Mouse (Mus musculus) bone marrow, adult 2 months (tissue): ENCODE data around the gene Cnih2. TPM values are rescaled to one million over a fixed set of nuclear protein-coding genes. Genes with fewer than 3 reads are reported as not detected.

Experiments
- H3K27ac ChIP-seq: fragments of 200-500 bp; 2 replicates; pipeline ENCODE4 v1.5.1; 2012; ENCODE audit warnings: low read depth, mild to moderate bottlenecking, control low read depth, inconsistent platforms, low read length; ENCODE audit not compliant: control insufficient read depth, poor library complexity, insufficient read depth
- H3K4me1 ChIP-seq: fragments of 200-500 bp; 2 replicates; pipeline ENCODE4 v1.6.1; 2011; ENCODE audit warnings: low read length; ENCODE audit not compliant: control insufficient read depth, insufficient read depth
- H3K4me3 ChIP-seq: fragments of 200-500 bp; replicated peaks from 2 replicates; pipeline ENCODE3; 2011; ENCODE audit warnings: mild to moderate bottlenecking, low read depth, low read length, control low read depth; ENCODE audit not compliant: control insufficient read depth
- CTCF ChIP-seq: fragments of 200-500 bp; IDR thresholded peaks from 2 replicates; pipeline ENCODE4 v1.5.1; 2011; ENCODE audit warnings: low read length, control low read depth; ENCODE audit not compliant: control insufficient read depth, insufficient read depth
- POLR2A ChIP-seq: fragments of 200-500 bp; IDR thresholded peaks from 2 replicates; pipeline ENCODE4 v1.6.1; 2011; ENCODE audit warnings: low read depth, mild to moderate bottlenecking, control low read depth, low read length, borderline replicate concordance; ENCODE audit not compliant: control insufficient read depth
- WGBS: fragments of 180-500 bp; shearing (Covaris S2); methylation state at CpG from one replicate; pipeline ENCODE4 v1.1.7; 2018; 5-methylcytosine and 5-hydroxymethylcytosine counted together
- polyA plus RNA-seq: library from polyadenylated mRNA; stranded (reverse); fragments of >200 nt; gene quantifications from 2 replicates; pipeline ENCODE4 v1.2.4, GENCODE M21; 2011; ENCODE audit warnings: low replicate concordance; ENCODE audit not compliant: missing spikeins, insufficient read depth, insufficient read length

Gene Cnih2
- polyA plus RNA-seq, 1 experiment = 2.3 TPM

DNA sequence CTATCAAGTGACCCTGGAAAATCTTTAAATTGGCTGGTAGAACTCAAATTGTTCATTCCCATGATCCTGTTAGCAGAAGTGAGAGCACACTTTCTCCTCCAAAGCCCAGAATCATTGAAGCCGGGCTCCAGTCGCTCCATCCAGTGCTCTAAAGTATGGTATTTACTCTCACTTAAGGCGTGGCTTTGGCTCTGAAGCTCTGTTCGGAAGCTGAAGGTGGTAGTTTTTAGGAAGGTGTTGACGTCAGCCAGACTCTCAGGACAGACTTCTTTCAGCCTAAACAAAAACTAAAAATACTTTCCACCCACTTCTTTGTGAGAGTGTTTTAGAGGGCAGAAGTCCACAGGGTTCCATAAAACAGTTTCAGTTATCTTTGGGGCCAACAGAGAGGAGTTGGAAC, 24.8 kb downstream of the Cnih2 start:
- H3K4me3 ChIP-seq = no peak overlapping the region
- TF ChIP-seq CTCF = no peak
- TF ChIP-seq POLR2A = no peak
- 35% methylated on average over 5 of the region's 5 CpGs for WGBS
- H3K27ac ChIP-seq = no peak overlapping the region
- peaks cover 3% of the 10 kb centered on the region for H3K4me1 ChIP-seq

GRCm38 (mm10) chr19:5073028-5073427, 25.3 kb downstream of the Cnih2 start:
- WGBS = 2% methylated on average over 15 of the region's 15 CpGs
- Histone ChIP-seq H3K27ac (no peak overlapping the region), H3K4me1 (peaks cover 3% of the 10 kb centered on the region), H3K4me3 (peak overlapping the region; percentile 64)
- no peak for TF ChIP-seq POLR2A
- peak; percentile 47 for TF ChIP-seq CTCF

DNA sequence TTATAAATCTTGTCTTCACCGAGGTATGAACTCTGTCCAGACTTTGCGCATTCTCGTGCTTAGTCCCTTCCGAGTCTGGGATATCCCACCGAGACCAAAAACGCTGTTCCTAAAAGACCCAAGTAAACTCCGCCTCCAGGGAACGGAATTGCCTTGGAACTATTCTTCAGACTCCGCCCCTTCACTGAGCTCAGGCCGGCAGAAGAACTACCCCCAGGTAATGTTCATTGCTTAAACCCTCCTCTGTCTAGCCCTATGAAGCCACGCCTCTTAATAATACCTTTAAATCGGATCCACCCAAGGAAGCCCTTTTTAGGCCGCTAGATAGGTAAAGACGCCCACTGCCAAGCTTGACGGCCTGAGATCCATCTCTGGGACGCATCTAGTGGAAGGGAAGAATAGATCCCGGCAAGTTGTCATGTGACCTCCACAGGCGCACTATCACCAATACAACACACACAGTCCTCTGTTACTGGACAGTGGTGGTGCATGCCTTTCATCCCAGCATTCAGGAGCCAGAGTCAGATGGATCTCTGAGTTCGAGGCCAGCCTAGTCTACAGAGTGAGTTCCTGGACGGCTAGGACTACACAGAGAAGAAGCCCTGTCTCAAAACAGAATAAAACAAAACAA, 25.8 kb downstream of the Cnih2 start:
- peaks cover 3% of the 10 kb centered on the region for H3K4me1 ChIP-seq
- 6% methylated on average over 20 of the region's 20 CpGs for WGBS

DNA sequence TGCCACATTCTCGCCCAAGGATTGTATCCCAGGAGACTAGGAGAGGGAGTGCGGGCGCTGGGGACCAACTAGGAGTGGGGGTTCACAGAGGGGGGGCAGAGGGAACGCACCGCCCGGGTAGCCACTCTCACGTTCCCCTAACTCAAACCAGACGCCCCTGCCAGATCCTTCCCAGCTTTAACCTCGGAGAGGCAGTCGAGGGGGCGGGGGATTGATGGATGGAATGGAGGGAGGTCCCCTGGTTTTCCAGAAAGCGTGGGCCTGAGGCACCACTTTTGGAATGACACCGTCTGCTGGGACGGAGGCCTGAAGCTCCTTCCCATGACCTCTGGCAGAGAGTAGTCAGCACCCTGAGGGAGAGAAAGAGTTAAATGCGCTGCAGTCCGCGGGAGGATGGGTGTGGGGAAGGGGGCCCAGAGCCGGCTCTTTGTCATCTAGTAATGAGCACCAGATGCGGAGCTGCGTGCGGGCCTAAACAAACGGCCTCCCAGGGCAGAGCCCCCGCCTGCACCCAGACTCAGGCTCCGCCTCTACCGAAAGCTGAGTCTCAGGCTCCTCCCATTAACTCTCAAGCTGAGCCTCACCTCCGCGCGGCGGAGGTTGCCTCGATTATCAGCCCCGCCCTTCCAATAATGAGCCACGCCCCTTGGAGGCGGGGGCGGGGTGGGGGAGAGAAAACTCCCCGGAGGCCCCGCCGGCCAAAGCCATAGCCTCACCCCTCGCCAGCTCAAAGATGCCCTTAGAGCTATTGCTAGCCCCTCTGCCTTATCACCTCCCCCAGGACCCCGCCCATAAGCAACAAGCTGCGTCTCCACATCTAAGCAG, 26.6 kb downstream of the Cnih2 start:
- no peak for TF ChIP-seq CTCF
- H3K4me3 ChIP-seq = peak overlapping the region; percentile 45
- H3K27ac ChIP-seq = no peak overlapping the region
- H3K4me1 ChIP-seq = peaks cover 3% of the 10 kb centered on the region
- WGBS = 8% methylated on average over 40 of the region's 40 CpGs

More for the DNA sequence above, 25.8 kb downstream of the Cnih2 start:
- TF ChIP-seq CTCF (no peak), POLR2A (no peak)
- H3K27ac ChIP-seq = no peak overlapping the region
- peak overlapping the region; percentile 45 for H3K4me3 ChIP-seq

DNA sequence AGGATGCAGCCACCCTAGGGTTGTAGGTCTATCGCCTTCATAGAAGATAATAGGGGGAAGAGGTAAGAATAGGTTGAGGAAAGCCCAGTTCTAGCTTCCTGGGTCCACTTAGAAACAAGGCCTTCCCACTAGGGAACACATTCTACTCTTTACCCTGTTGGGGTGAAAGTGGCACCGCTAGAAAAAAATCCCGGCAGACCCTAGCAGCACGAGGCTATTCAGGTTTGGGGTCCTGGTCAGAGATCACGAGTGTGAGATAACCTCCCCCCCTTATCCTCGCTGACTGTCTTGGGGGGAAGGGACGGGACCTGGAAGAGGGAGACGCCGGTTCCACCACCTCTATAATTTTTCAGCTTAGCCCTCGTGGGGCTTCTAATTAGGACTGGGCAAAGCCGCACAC, 27.2 kb downstream of the Cnih2 start:
- peaks cover 3% of the 10 kb centered on the region for H3K4me1 ChIP-seq
- H3K27ac ChIP-seq = no peak overlapping the region
- WGBS = 56% methylated on average over 11 of the region's 11 CpGs
- no peak overlapping the region for H3K4me3 ChIP-seq
- TF ChIP-seq POLR2A (no peak), CTCF (no peak)

DNA sequence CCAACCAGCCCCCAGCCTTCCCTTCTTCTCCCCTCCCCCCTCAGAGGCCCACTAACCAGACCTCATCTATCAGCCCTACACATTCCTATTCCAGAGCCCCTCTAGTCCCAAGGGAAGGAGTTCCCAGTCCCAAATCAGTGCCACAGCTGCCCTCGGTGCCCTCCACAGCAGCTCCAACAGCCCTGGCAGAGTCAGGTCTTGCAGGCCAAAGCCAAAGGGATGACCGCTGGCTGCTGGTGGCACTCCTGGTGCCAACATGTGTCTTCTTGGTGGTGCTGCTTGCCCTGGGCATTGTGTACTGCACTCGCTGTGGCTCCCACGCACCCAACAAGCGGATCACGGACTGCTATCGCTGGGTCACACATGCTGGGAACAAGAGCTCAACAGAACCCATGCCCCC, 28.3 kb downstream of the Cnih2 start:
- no peak overlapping the region for H3K27ac ChIP-seq
- WGBS = 94% methylated on average over 7 of the region's 7 CpGs
- TF ChIP-seq CTCF = no peak
- TF ChIP-seq POLR2A = no peak
- no peak overlapping the region for H3K4me3 ChIP-seq
- peaks cover 3% of the 10 kb centered on the region for H3K4me1 ChIP-seq

- no peak overlapping the region for H3K4me3 ChIP-seq
- 83% methylated on average over 5 of the region's 5 CpGs for WGBS
- no peak overlapping the region for H3K27ac ChIP-seq
- no peak for TF ChIP-seq CTCF
- TF ChIP-seq POLR2A = no peak
- H3K4me1 ChIP-seq = peaks cover 3% of the 10 kb centered on the region
These were observed 28.8 kb downstream of the Cnih2 start for GRCm38 (mm10) chr19:5069486-5069885.

GRCm38 (mm10) chr19:5068570-5069234, 29.6 kb downstream of the Cnih2 start:
- peaks cover 3% of the 10 kb centered on the region for H3K4me1 ChIP-seq
- H3K4me3 ChIP-seq = no peak overlapping the region
- H3K27ac ChIP-seq = no peak overlapping the region

More at GRCm38 (mm10) chr19:5068570-5069234, 29.6 kb downstream of the Cnih2 start:
- 58% methylated on average over 21 of the region's 21 CpGs for WGBS
- TF ChIP-seq POLR2A = no peak
- TF ChIP-seq CTCF = no peak
